Mouse (Mus musculus): Measurements from ENCODE around the gene 6430548M08Rik.

DNA sequence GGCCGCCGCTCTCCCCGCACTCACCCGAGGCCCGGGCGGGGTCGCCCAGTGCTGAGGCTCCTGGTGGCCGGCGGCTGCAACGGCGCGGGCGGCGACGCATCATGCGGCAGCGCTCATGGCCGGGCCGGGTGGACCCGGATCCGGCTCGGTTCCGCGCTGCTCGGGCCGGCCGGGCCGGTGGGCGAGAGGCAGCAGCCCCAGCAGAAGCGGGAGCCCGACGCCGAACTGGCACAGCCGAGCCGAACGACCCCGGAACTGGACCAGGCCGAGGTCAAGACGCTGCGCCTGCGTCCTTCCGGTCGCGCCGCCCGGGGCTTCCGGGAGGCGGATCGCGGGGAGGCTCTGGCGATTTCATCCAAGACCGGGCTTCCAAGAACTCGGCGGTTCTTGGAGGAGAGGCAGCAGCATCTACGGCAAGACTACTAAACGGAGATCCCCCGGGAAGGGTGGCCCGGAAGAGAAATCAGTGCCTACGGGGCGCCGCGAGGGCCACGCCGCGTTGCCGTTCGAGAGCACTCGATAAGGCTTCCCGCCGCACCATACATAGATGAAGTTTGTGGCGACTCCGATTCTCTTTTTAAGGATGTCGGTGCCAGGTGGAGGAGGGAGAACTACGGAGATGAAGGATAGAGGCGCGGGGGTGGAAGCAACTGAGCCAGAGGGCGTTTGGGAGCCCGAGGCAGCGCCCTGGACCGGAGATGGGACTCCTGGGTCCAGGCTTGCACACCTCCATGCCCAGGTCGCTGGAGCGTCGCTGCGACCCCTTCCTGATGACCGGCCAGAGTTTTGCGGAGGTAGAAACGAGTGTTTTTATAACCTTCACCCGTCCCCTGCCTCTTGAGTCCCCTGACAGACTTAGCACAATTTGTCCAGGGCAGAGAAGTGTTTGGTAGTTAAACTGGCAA lies 12.6 kb upstream of the 6430548M08Rik start, which contains the start of gene Zdhhc7:
- TF ChIP-seq POU5F1 (IDR thresholded peaks at IDR 0.05; ENCODE audit: borderline replicate concordance, low read length), result no peak
- no peak for TF ChIP-seq CTCF (conservative IDR thresholded peaks at IDR 0.05; ENCODE audit: low read length)

Measured in E14TG2a.4 (cell line).